Mouse (Mus musculus): ENCODE measurements around the gene Nbr1.

GRCm38 (mm10) chr11:101556954-101557353 lies 5.0 kb downstream of the Nbr1 start:
- TF ChIP-seq CTCF (IDR thresholded peaks at IDR 0.05 in 2 of 3, conservative IDR thresholded peaks at IDR 0.05 in 1 of 3; ENCODE audit: control insufficient read depth in 1 of 3, insufficient read depth in 1 of 3, low read depth in 2 of 3, low read length in 3 of 3, poor library complexity in 1 of 3, severe bottlenecking in 1 of 3), result no peak
- TF ChIP-seq POLR2A (IDR thresholded peaks at IDR 0.05; ENCODE audit: control insufficient read depth in 1 of 2, insufficient read depth in 1 of 2, low read depth in 1 of 2, low read length in 2 of 2, poor library complexity in 1 of 2), result no peak
- TF ChIP-seq POLR2AphosphoS2 (IDR thresholded peaks at IDR 0.05; ENCODE audit: low read length), result no peak
- no peak for TF ChIP-seq E2F4 (IDR thresholded peaks at IDR 0.05; ENCODE audit: borderline replicate concordance, low read depth, low read length)
- TF ChIP-seq GATA1 (IDR thresholded peaks at IDR 0.05; ENCODE audit: low read depth, low read length), result no peak
- no peak for TF ChIP-seq CHD2 (IDR thresholded peaks at IDR 0.05; ENCODE audit: low read length)
- TF ChIP-seq BHLHE40 (IDR thresholded peaks at IDR 0.05; ENCODE audit: borderline replicate concordance, low read depth, low read length), result no peak
- TF ChIP-seq TAL1 (IDR thresholded peaks at IDR 0.05; ENCODE audit: low read length), result no peak
- TF ChIP-seq USF2 (IDR thresholded peaks at IDR 0.05; ENCODE audit: borderline replicate concordance in 1 of 2, insufficient read depth in 1 of 2, low read depth in 1 of 2, low read length in 2 of 2), result no peak
- TF ChIP-seq ZC3H11A (IDR thresholded peaks at IDR 0.05; ENCODE audit: low read depth, low read length), result no peak
